8 mouse cellular contexts compared by ENCODE assay signal in genomic region chr13:99592596-99593242, GRCm38 (mm10).
DNase-seq lines count a peak whose midpoint lies in the region; ATAC-seq and TF ChIP-seq lines count a peak whose summit lies in the region.

No protein-coding gene starts in this region.

- DNase-seq in heart, adult 11 months, result peak; percentile 86
- DNase-seq in heart, postnatal 36 days, result no peak
- peak; percentile 14 to 16 for DNase-seq in urinary bladder, adult 18-20 months (ENCODE audit: low spot score in 2 of 2)
- DNase-seq in urinary bladder, adult 2 months (ENCODE audit: low spot score), result no peak
- DNase-seq in layer of hippocampus, adult 2 months (ENCODE audit: low spot score in 2 of 2), result peak; percentile 53 to 78
- peak; percentile 37 for DNase-seq in retina, embryonic 14.5 days (ENCODE audit: low spot score)

- H3K27ac ChIP-seq in embryonic fibroblast, embryonic 13.5 days (ENCODE audit: insufficient read depth, low read length), result peak overlapping the region; percentile 21; the same call in 1 of the 2 replicates
- peak overlapping the region; percentile 85 for H3K27ac ChIP-seq in layer of hippocampus, adult 2 months

- no peak for ATAC-seq in activated CD4-positive, CD25-positive, alpha-beta regulatory T cell, adult 4 months

- no peak for TF ChIP-seq CTCF in embryonic fibroblast, embryonic 13.5 days (IDR thresholded peaks at IDR 0.05; ENCODE audit: borderline replicate concordance, insufficient read depth, low read length)
- TF ChIP-seq CTCF in layer of hippocampus, adult 2 months (conservative IDR thresholded peaks at IDR 0.05), result no peak

- H3K4me3 ChIP-seq in embryonic fibroblast, embryonic 13.5 days (ENCODE audit: insufficient read depth, low read length), result no peak overlapping the region
- no peak overlapping the region for H3K4me3 ChIP-seq in layer of hippocampus, adult 2 months

- intact Hi-C loops in heart, postnatal 36 days (cut with DNase I), result no loop called here

- no peak for TF ChIP-seq POLR2A in embryonic fibroblast, embryonic 13.5 days (IDR thresholded peaks at IDR 0.05; ENCODE audit: low read depth, low read length)

- H3K4me1 ChIP-seq in embryonic fibroblast, embryonic 13.5 days (ENCODE audit: control insufficient read depth, insufficient read depth, low read length), result peaks cover 6% of the 10 kb centered on the region

Comparison
In these comparisons a context has a peak if more than half of its experiments do, and no peak if none do; other contexts are left out.
1. DNase-seq: peak in heart, adult 11 months (single experiment), urinary bladder, adult 18-20 months (2 of 2), layer of hippocampus, adult 2 months (2 of 2) and retina, embryonic 14.5 days (single experiment); none in heart, postnatal 36 days (0 of 2) and urinary bladder, adult 2 months (single experiment).